Mouse (Mus musculus) T-helper 1 cell (primary cell): ENCODE results near the gene Rnf113a1.
"Not testable (repeated sequence)": the region's sequence is repeated elsewhere in the genome, so short reads cannot be mapped to it uniquely, and the experiment has no call there.

Experiments
- in situ Hi-C: fragments of 300-600 bp; cut with MboI, MseI; formaldehyde crosslinking; loops from one replicate; pipeline ENCODE4 v1.15.1; 2025; ENCODE audit warnings: high pct_unique_total_duplicates

The Rnf113a1 gene

GRCm38 (mm10) chrX:37191105-37191743 lies at the start of gene Rnf113a1, which contains the start of gene Ndufa1:
Gene Rnf113a1 (plus strand): TSS chrX:37191245.
Gene Ndufa1 (minus strand): TSS chrX:37191163.
- in situ Hi-C loops = no loop called here

GRCm38 (mm10) chrX:37141732-37142131 lies 49.3 kb upstream of the Rnf113a1 start:
- in situ Hi-C loops = no loop called here

GRCm38 (mm10) chrX:37144498-37144897 lies 46.5 kb upstream of the Rnf113a1 start:
- in situ Hi-C loops = not testable (repeated sequence)

- in situ Hi-C loops = no loop called here
Observed at GRCm38 (mm10) chrX:37144954-37145353, 46.1 kb upstream of the Rnf113a1 start.

- in situ Hi-C loops = no loop called here
Observed at GRCm38 (mm10) chrX:37157839-37158238, 33.2 kb upstream of the Rnf113a1 start.

GRCm38 (mm10) chrX:37161169-37161568 lies 29.9 kb upstream of the Rnf113a1 start:
- in situ Hi-C loops = no loop called here

- in situ Hi-C loops = no loop called here
Observed at GRCm38 (mm10) chrX:37163115-37163514, 27.9 kb upstream of the Rnf113a1 start.

GRCm38 (mm10) chrX:37167085-37167484 lies 24.0 kb upstream of the Rnf113a1 start:
- in situ Hi-C loops = no loop called here

- in situ Hi-C loops = no loop called here
Observed at GRCm38 (mm10) chrX:37168742-37169141, 22.3 kb upstream of the Rnf113a1 start, which contains the start of gene Akap14. Gene Akap14 (minus strand): TSS chrX:37168842.

- in situ Hi-C loops = not testable (repeated sequence)
Observed at GRCm38 (mm10) chrX:37184401-37184800, 6.6 kb upstream of the Rnf113a1 start.

- in situ Hi-C loops = no loop called here
Observed at GRCm38 (mm10) chrX:37190755-37191104, 315 bp upstream of the Rnf113a1 start.

- in situ Hi-C loops = no loop called here
Observed at GRCm38 (mm10) chrX:37191744-37192379, 817 bp downstream of the Rnf113a1 start.

- in situ Hi-C loops = no loop called here
Observed at GRCm38 (mm10) chrX:37198676-37199075, 7.6 kb downstream of the Rnf113a1 start.

- in situ Hi-C loops = no loop called here
Observed at GRCm38 (mm10) chrX:37210941-37211340, 19.9 kb downstream of the Rnf113a1 start, which contains the start of gene Gm9. Gene Gm9 (minus strand): TSS chrX:37211041.

GRCm38 (mm10) chrX:37222158-37222557 lies 31.1 kb downstream of the Rnf113a1 start, which contains the start of gene Rhox1:
Gene Rhox1 (minus strand): TSS chrX:37222258.
- in situ Hi-C loops = not testable (repeated sequence)
